Mouse (Mus musculus) cerebellum, adult (tissue): Measurements from ENCODE around the gene Pagr1b.

ENCODE experiments used
- ATAC-seq: cut with Nextera tagmentation; 2 replicates; pipeline ENCODE4 v1.9.2; 2017; ENCODE audit warnings: mild to moderate bottlenecking, moderate library complexity, mixed read lengths; ENCODE audit not compliant: insufficient number of reproducible peaks, low FRiP score, low TSS enrichment

Pagr1b gene

DNA sequence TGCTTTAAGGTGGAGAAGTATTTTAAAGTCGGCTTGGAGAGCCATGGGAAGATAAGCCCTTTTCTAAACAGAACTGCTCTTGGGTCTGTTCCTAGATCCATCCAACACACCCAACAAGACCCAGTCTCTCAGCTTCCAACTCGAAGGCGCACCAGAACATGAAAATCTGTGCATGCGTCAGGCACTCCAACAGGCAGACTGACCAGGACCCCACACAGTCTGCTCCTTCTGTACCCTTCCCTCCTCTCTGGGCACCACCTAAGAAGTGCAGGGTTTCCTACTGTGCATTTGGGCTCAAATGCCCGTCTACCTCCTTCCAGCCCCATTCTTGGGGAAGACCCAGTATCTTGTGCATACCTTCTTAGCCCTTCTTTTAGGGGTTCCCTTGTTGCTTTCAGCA is 4.2 kb upstream of the Pagr1b start:
- no peak for ATAC-seq

DNA sequence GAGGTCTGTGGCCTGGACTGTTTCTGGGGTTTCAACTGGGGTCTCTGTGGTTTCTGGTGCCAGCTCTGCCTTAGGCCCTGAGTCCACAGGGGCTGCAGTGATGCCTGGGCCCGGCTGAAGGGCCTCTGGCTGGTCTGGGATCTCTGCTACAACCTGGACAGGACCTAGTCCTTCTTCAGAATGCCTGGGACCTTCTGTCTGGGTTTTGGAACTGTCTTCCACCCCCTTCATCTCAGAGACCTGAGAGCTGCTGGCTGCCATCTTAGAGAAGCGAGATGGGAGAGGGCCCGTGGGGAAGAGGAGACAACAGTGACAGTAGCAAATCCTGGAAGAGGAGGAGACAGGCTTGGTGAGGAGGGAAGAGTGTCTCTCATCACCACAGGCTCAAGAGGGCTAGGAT is 3.7 kb upstream of the Pagr1b start:
- ATAC-seq: no peak

DNA sequence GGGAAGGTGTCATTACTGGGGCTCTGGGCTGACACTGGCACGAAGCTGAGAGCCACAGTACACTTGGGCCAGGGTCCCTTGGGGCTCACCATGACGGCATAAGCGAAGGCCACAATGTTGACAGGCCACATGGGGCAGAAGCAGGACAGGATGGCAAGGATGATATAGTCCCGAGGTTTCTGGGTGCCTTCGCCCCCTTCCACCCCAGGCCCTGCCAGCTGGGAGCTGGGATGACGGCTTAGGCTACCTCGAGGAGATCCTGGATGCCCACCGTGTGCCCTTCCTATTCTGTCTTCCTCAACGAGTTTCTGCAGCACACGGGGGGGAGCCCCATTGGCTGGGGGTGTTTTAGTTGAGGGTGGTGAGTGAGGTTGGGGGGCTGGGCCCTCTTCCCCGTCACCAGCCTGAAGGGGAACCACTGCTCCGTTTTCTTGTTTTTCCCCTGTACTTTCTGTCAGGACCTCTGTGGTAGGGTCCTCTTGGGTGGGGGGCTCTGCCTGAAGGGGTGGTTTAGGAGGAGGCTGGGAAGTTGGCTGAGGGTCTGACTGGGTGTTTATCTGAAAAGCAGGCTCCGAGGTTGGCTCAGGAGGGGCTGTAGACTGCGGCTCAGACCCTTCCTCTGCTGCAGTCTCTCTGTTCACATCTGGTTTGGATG is 3.1 kb upstream of the Pagr1b start:
- no peak for ATAC-seq

DNA sequence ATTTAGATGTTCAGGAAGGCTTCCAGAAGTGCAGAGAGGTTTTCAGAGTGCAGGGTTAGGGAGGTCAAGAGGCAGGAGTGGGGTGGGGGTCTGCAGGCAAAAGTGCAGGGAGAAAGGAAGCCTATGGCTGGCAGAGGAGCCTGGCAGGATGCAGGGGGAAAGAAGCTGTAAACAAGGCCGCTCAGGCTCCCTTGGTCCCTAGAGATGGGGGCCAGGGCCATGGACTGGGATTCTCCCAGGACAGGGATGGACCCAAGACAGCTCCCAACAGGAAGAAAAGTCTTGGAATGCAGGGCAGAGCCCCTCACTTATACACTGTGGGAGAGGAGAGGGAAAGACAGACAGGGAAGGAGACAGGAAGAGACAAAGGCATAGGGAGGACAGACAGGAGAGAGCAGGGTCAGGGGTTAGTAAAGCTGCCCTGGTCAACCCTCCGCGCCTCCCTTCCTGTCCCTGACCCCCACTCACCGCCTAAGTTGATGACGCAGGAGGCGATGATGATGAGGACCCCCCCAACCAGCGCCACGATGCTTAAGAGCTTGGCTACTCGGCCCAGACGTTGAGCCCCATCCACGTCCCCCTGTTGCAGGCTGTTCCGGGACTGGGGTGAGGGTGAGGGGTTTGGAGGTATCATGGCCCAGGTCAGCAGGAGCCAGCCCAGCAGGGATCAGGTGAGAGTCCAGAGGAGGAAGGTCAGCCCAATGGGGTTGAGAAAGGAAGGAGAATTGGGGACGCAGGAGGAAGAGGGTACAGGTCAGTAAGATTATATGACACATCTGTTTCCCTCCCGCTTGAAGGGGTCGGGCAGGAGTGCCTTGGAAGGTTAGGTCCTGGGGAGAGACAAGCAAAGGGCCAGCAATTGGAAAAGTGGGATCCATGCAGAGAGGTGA is 2.4 kb upstream of the Pagr1b start:
- ATAC-seq: no peak

DNA sequence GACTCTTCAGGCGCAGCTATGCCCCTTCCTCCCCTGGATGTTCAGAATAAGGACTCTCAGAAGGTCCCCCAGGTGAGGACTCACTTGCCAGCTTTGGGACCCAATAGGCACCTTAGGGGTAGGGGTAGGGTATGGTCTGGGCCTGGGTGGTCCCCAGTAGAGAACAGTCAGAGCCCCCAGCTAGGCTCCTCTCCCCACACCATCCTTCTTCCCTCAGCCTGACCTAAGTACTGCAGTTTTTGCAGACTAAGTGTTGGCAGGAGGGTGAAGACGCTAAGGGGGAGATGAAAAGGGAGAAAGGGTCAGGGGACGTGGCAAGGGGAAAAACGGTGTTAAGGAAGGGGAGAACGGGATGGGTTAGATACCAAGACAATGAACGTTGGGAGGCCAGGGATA is 1.7 kb upstream of the Pagr1b start:
- ATAC-seq: no peak

DNA sequence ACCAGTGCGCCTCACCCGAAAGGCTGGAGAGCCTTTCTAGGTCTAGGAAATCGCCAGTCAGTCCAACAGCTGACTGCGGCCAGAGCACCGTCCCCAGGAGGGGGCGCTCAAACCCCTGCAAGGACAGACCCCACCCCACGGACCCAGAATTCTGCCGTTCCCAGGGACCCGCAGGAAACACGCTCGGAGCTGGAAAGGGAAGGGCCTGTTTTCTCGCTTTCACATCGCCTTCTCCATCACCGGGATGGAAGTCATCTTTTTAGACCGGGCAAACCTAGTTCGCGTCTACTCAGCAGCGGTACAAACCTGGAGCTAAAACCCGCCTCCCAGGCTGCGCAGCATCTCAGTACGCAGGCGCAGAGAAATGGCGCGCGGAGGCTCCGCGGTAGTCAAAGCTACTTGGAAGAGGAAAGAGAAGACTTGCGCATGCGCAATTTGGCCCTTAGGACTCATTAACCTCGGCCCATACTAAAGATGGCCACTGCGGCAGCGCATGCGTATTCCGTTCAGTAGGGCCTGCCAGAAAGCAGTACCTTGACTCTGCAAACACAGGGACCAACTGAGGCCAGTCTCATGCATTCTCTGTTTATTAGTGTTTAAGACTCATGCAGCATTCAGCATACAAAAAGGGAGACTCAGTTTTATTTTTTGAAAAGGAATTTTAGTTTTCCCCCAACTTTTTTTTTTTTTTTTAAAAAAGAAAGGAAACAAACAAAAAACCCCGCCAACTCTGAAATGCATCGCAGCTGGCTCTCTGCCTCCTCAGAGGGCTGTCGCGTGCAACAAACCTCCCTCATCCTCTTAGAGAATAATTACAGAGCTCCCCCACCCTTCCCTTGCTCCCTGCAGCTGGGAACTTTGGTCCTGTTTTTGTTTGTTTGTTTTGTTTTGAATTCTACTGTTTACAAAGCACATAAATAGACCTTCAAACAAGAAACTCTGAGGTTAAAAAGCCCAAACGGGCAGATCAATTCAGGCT is 976 bp upstream of the Pagr1b start, which contains the start of gene Pagr1a:
Gene Pagr1a (minus strand): TSS at position 382 of the 979 bp plus-strand sequence.
- peak; percentile 28; the same call in 1 of the 2 replicates for ATAC-seq

DNA sequence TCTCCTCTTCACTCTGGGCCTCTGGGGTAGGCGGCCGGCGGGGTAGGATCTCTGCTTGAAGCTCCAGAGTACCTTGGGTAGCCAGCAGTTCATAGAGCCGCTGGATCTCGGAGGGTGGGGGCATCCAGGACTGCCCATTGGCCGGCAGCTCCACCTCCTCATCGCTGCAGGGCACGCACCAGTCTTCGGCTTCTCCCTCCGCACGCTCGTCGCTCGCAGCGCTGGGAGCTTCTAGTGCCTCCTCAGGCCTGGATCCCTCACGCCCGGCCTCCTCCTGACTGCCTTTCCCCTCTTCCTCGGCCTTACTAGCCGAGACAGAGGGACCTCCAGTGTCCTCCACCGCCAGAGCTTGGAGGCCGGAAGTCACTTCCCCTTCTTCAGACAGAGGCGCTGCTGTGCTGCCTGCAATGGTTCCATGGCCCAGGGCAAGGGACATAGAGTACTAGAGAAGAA is 228 bp upstream of the Pagr1b start:
- peak; percentile 15 for ATAC-seq

DNA sequence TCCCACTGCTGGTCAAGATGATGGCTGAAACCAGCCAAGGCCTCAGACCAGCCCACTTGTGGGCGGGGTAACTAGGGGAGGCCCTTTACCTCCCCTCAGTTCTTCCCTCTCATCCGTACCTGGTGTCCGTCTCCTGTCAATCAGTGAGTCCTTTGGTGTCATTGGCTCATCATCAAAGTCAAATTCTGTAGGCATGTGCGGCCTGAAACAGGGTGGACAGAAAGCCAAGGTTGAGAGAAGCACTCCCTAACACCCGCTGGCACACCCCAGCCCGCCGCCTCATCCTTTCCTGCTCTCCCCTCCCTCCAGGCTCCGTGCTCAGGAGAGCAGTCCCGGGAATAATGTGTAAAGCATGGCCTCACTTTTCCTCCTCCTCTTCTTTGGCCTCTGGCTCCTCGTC is 203 bp downstream of the Pagr1b start:
- ATAC-seq: peak; percentile 16; the same call in 1 of the 2 replicates

DNA sequence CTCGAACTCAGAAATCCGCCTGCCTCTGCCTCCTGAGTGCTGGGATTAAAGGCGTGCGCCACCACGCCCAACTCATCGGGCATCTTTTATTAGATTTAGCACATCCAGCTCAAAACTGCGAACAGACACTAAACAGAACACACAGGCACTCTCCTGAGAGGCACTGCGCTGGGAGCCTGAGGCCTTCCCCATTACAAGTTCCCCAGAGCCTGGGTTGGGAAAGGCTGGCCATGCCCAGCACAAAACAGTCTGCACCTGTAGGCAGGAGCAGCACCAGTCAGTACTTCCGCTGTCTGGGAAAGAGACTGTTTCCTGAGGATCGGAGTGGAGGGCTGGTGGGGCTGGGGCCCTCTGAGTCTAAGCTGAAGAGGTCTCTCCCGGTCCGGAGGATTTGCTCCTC is 1.3 kb downstream of the Pagr1b start:
- ATAC-seq: no peak

DNA sequence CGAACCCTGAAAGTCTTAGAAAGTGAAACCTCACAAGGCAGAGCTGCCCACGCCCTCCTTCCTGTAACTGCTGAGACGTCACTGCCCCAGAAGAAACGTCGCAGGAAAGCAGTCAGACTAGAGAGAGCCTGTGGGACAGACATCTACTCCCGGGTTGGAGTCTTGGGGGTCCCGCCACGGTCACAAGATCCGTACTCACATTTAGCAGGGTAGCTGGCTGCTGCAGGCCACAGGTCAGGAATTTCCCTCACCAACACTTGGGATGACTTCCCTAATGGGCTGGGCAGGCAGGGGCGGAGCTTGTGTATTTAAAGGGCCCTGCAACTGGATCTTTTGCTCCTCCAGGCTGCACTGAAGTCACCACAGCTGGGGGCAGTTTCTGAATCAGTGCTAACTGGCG is 2.0 kb downstream of the Pagr1b start, which contains the start of gene Mvp:
Gene Mvp (minus strand): TSS at position 302 of the 400 bp plus-strand sequence.
- no peak for ATAC-seq

DNA sequence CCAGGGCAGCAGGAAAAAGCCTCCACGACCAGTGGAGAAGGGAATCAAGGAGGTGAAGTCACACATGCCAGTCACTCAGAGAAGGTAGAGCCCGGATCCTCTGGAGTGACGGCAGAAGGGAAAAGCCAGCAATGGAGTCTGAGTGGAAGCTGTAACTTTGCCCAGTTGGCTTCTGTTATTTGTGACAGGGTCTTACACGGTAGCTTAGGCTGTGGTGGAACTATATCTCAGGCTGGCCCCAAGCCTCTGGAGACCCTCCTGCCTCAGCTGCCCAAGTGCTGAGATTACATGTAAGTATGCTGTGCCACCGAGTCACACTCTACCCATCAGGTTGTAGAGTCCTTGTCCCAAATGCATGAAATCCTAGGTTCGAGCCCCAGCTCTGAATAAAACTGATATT is 2.9 kb downstream of the Pagr1b start:
- no peak for ATAC-seq

DNA sequence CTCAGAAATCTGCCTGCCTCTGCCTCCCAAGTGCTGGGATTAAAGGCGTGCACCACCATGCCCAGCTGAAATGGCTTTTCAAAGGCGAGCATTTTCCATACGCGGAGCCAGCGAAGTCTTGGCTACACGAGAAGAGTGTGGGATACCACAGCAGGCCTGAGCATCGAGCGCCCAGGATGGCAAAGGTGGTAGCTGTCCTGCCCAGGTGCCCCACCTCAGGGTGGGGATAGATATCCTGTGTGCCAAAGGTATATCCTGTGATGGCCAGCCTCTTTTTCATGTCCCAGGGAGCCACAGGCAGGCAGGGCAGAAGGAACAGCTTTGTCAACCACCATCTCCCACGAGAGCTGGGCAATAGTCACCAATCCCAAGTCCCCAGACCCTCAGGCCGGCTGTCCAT is 3.4 kb downstream of the Pagr1b start:
- ATAC-seq: no peak

DNA sequence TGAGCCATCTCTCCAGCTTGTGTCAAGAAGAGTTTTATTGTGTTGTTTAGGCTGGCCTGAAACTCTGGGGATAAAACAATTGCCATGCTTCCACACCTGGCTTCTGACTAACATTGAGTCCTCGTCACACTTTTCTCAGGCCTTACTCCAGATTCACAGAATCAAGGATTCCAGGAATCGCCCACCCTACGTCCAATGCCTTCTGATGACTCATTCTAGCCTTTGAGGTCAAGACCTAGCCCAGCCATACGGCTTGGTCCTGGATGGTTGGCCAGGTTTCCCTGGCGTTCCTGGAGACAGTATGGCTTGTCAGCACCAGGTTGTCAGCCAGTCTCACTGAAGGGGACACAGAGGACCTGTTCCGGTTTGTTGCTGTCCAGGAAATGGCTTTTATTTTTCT is 3.9 kb downstream of the Pagr1b start:
- ATAC-seq: no peak

DNA sequence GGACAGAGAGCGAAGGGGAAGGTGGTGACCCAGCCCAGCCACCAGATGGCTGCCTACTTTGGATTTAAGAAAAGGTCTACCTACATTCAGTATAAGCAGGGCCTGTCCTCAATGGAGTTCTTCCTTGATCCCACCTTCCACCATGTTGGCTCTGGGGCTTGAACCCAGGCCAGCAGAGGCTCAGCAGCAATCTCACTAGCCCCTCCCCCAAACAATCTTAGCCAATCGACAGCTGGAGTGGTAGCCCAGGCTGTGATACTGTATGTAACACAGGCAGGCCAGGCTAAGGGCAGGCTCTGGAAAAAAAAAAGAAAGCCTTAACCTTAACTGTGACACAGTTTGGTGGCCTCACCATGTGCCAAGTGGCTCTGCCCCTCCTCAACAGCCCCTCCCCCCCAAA is 4.6 kb downstream of the Pagr1b start:
- no peak for ATAC-seq

DNA sequence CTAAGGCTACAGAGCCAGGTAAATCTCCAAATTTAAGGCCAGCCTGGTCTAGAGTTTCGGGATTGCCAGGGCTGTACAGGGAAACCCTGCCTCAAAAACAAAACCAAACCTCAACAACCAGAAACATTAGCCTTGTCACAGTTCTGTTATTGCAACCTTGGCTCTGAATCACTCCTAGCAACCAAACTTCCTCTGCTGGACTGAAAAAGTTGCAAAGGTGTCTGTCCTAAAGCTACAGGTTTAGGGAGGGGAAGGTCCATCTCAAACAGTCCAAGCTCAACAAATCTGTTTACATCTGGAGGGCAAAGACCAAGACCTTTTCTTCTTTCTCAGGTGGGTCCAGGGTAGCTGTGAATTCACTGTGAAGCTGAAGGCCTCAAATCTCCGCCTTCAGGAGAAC is 5.2 kb downstream of the Pagr1b start:
- ATAC-seq: no peak

DNA sequence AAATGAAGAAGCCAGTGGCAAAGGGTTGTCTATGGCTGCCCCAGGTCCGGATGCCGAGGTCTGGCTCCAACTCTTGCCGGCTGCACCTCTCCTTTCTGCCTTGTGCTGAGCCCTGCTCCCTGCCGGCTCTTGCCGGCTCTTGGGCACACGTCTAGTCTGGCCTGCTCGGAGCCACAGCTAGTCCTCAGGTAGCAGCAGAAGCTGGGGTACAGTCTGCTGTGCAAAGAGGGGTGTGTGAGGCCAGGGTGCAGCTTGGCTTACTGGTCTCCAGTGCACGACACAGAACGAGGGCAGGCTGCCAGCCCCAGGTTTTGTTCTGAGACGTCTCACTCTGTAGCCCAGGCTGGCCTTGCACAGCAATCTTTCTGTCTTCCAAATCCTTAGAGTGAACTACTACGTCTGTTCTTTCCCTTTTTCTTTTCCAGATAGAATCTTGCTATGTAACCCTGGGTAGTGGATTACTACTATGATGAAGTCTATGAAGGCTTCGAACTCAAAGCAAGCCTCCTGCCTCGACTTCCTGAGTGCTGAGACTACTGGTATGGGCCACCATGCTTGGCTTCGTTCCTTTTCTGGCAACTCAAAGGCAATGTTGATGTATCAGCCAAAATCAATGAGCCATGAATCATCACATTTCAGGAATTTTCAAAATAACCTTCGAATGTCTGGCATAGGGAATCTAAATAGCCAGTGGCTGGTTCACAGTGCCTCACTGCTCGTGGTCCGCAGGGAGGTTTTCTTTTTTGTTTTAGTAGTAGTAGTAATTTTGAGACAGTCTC is 6.8 kb downstream of the Pagr1b start:
- peak; percentile 16; the same call in 1 of the 2 replicates for ATAC-seq

DNA sequence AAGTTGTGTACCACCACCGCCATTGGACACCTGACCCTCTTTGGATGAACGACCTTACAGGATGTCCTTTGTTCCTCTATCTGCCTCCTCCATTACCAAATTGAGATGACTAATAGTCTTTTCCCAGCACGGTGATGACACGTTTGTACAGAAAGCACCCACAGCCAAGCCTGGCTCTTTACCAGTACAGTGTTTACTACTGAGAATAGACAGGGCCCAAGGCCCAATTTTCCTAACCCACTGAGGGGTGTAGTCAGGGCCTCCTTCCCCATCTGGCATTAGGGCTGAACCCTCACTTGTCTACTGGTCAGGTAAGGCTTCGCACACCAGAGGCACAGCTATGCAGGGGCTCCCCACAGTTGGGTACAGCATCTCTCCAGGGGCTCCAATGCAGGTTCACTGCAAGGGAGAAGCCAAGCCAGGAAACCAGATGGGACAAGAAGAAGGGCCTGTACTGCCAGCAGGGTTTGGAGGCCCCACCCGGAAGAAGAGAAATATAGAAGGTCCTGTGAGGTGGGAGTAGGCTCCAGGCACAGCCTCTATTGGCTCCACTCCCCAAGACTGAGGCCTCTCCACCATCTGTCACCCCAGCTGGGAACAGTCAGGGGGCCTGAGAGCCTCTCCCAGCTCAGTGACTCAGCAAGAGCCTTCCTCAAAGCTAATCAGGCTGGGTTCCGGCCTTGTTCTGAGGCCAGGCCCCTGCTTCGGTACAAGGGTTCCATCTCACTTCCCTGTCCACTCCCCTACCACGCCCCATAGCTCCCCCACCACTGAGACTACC is 7.9 kb downstream of the Pagr1b start:
- ATAC-seq: peak; percentile 87

DNA sequence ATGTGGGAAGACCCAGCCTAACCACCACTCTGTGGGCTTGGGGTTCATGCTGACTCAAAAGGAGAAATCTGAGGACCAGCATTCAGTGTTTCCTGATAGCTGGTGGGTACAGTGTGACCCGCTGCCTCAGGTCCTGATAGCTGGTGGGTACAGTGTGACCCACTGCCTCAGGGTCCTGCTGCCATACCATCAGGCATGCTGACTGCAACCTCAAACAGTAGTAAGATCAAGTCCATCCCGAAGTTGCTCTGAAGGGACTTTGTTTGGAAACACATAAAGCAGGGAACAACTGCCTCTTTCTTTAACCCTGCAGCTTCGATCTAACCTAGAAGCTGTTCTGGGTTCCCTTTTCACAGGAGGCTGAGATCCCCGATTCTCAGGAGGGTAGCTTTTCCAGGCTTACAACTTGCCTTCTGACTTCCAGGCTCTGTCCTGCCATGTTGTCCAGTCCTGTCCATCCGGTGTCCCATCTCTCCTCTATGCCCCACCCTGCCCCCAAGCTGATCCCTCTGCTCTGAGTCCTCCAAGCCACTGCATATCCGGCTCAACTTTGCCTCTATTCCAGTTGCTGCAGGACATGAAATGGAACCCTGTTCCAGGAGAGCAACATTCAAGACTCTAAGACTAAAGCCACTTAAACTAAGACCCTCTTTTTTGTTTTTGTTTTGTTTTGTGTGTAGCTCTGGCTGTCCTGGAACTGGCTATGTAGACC is 8.8 kb downstream of the Pagr1b start:
- ATAC-seq: no peak
